Mouse (Mus musculus) heart, embryonic 12.5 days (tissue): ENCODE results near the gene D6Ertd527e. TPM values are rescaled to one million over a fixed set of nuclear protein-coding genes. Genes with fewer than 3 reads are reported as not detected.
"Not testable (repeated sequence)": the region's sequence is repeated elsewhere in the genome, so short reads cannot be mapped to it uniquely, and the experiment has no call there.

ENCODE experiments used
- ATAC-seq: fragments of 200-750 bp; cut with Nextera tagmentation; 2 replicates; pipeline ENCODE4 v1.8.0; 2017; ENCODE audit warnings: moderate TSS enrichment, moderate library complexity; ENCODE audit not compliant: insufficient number of reproducible peaks, low FRiP score
- H3K27ac ChIP-seq: fragments of 300-500 bp; sonication (generic); 2 replicates; pipeline ENCODE4 v1.5.1; 2016; ENCODE audit warnings: mild to moderate bottlenecking, moderate library complexity; ENCODE audit not compliant: poor library complexity, severe bottlenecking
- H3K27me3 ChIP-seq: fragments of 300-500 bp; sonication (generic); replicated peaks from 2 replicates; pipeline ENCODE4 v1.6.1; 2016; ENCODE audit warnings: mild to moderate bottlenecking, moderate library complexity
- H3K36me3 ChIP-seq: fragments of 300-500 bp; sonication (generic); 2 replicates; pipeline ENCODE4 v1.6.1; 2016; ENCODE audit warnings: mild to moderate bottlenecking, moderate library complexity
- H3K4me1 ChIP-seq: fragments of 300-500 bp; sonication (generic); replicated peaks from 2 replicates; pipeline ENCODE4 v1.6.1; 2016; ENCODE audit warnings: mild to moderate bottlenecking
- H3K4me2 ChIP-seq: fragments of 300-500 bp; sonication (generic); 2 replicates; pipeline ENCODE4 v1.6.1; 2016; ENCODE audit warnings: mild to moderate bottlenecking, moderate library complexity
- H3K4me3 ChIP-seq: fragments of 300-500 bp; sonication (generic); 2 replicates; pipeline ENCODE4 v1.5.1; 2016; ENCODE audit warnings: mild to moderate bottlenecking
- H3K9ac ChIP-seq: fragments of 300-500 bp; sonication (generic); 2 replicates; pipeline ENCODE4 v1.6.1; 2016; ENCODE audit warnings: mild to moderate bottlenecking, moderate library complexity
- H3K9me3 ChIP-seq: fragments of 300-500 bp; sonication (generic); replicated peaks from 2 replicates; pipeline ENCODE4 v1.6.1; 2016; ENCODE audit warnings: mild to moderate bottlenecking, moderate library complexity
- WGBS: fragments of 180-500 bp; shearing (Covaris S2); methylation state at CpG from one replicate; pipeline ENCODE4 v1.1.7; 2016; 5-methylcytosine and 5-hydroxymethylcytosine counted together
- polyA plus RNA-seq: library from polyadenylated mRNA; unstranded; fragments of >200 nt; fragmentation: Nextera tagmentation; extraction: Ambion mirVana; gene quantifications from 2 replicates; pipeline ENCODE4 v1.2.1, GENCODE M21; 2016

D6Ertd527e gene
- polyA plus RNA-seq, 1 experiment from 2014 or later, result 0.10 TPM

DNA sequence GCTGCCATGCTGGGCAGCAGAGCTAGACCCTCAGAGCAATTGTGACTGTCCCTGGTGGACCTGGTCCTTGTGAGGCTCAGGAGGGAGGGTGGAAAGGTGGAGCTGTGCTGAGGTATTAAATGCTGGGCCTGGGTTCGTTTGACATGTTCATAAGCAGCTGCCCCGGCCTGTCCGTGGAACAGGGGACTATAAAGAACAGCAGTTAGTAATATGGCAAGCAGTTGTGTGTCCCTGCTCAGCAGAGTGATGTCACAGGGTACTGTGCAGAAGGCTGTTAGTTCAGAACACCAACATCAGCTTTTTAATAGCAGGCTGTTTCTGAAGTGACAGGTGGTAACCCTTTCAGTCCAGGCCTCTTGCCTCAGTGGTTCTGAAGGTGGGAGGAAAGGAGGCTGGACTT lies 13.7 kb upstream of the D6Ertd527e start:
- H3K36me3 ChIP-seq, result peaks cover 49% of the 10 kb centered on the region
- WGBS, result 87% methylated on average over 3 of the region's 3 CpGs
- no peak overlapping the region for H3K4me3 ChIP-seq
- no peak overlapping the region for H3K4me2 ChIP-seq
- no peak overlapping the region for H3K27ac ChIP-seq
- no peak overlapping the region for H3K9ac ChIP-seq
- H3K4me1 ChIP-seq, result no peaks in the 10 kb centered on the region; the same call in 1 of the 2 replicates
- no peak for ATAC-seq
- H3K27me3 ChIP-seq, result no peaks in the 10 kb centered on the region
- no peaks in the 10 kb centered on the region for H3K9me3 ChIP-seq

DNA sequence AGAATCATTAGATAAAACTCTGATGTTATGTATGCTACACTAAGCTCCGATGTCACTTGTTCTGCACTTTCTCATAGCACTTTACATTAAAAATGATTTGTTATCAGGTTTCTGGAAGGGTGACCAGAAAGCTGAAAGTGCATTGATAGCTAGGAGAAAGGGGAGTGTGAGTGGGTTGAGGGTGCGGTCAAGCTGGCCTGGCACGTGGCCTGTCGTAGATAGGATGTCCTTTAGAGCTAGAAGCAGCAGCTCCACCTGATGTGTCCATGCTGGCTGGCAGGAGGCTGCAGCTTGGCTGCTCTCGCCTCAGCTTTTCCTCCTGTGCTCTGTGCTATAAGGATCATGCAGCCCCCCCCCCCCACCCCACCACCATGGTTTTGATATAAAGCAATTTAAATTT lies 12.1 kb upstream of the D6Ertd527e start:
- Histone ChIP-seq H3K4me2 (no peak overlapping the region), H3K27me3 (no peaks in the 10 kb centered on the region), H3K27ac (no peak overlapping the region), H3K9me3 (no peaks in the 10 kb centered on the region), H3K36me3 (peaks cover 36% of the 10 kb centered on the region), H3K4me3 (no peak overlapping the region), H3K9ac (no peak overlapping the region), H3K4me1 (no peaks in the 10 kb centered on the region; the same call in 1 of the 2 replicates)
- 57% methylated on average over 5 of the region's 5 CpGs for WGBS
- ATAC-seq, result no peak

DNA sequence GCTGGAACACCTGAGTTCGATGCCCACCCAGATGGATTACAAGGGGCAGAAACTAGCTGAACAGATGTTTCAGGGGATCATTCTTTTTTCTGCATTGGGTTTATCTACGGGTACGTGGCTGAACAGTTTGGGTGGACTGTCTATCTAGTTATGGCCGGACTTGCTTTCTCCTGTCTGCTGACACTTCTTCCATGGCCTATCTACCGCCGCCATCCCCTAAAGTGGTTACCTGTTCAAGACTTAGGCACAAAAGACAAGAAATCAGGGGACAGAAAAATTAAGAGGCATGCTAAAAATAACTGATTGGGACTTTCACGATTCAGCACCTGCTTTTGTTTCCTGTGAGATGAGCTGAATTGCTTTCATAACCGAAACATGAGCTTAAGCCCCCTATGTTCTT lies 10.9 kb upstream of the D6Ertd527e start:
- H3K4me3 ChIP-seq, ATAC-seq, H3K9ac ChIP-seq, H3K9me3 ChIP-seq, H3K27me3 ChIP-seq, H3K27ac ChIP-seq, H3K4me1 ChIP-seq, H3K4me2 ChIP-seq: not testable (repeated sequence)
- WGBS, result 85% methylated on average over 8 of the region's 8 CpGs
- peaks cover 27% of the 10 kb centered on the region for H3K36me3 ChIP-seq

DNA sequence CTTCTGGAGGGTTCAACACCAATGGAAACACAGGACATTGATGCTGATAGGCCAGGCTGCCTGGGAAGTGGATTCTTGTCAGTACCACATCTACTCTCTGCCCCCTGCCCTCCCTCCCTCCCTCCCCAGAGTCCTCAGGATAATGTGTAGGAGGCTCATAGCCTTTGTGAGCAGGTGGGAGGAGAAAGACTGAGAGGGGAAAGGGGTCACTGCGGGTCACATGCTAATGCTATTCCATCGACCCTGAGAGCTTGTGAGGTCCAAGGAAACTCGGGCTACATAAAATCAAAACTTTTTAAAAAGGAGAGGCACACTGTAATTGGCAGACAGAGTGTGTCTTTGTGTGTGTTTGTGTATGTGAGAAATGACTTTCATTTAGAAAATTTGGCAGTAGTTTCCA lies 5.3 kb upstream of the D6Ertd527e start:
- 36% methylated on average over 3 of the region's 3 CpGs for WGBS
- Histone ChIP-seq H3K9ac (no peak overlapping the region), H3K4me2 (no peak overlapping the region), H3K4me1 (peaks cover 37% of the 10 kb centered on the region), H3K4me3 (no peak overlapping the region), H3K36me3 (no peaks in the 10 kb centered on the region), H3K27ac (no peak overlapping the region), H3K9me3 (no peaks in the 10 kb centered on the region), H3K27me3 (no peaks in the 10 kb centered on the region; the same call in 1 of the 2 replicates)
- ATAC-seq, result no peak

DNA sequence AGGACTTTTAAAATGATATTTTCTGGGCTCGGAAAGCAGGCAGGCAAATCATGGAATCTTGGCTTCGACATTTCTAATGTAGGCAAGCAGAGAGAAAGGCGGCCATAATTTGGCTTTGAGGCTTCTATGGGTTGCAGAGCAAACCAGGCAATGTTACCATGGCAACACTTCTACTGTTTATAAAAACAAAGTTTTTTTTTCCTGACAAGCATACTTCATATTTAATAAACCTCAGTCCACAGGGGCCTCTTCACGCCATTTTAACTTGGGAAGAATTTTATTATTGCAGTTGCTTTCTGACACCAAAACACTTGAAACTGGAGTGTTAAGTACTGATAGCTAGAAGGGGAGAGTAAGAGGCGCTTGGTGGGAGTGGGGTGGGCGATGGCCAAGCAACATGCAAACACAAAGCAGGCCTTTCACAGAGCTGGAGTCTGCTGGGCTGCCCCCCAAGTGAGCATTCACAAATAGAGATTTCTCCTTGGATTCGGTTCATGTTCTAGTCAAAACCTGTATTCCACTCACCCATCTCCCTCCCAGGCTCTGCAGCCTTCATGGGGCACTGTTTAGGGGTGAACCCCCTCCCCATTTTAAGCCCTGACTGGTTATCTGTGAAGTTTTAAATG lies 4.8 kb upstream of the D6Ertd527e start:
- no peaks in the 10 kb centered on the region for H3K9me3 ChIP-seq
- no peak overlapping the region for H3K27ac ChIP-seq
- no peaks in the 10 kb centered on the region for H3K36me3 ChIP-seq
- no peak for ATAC-seq
- no peak overlapping the region for H3K9ac ChIP-seq
- H3K4me1 ChIP-seq, result peaks cover 37% of the 10 kb centered on the region
- WGBS, result 47% methylated on average over 7 of the region's 7 CpGs
- H3K4me3 ChIP-seq, result no peak overlapping the region
- H3K4me2 ChIP-seq, result no peak overlapping the region
- no peaks in the 10 kb centered on the region; the same call in 1 of the 2 replicates for H3K27me3 ChIP-seq

DNA sequence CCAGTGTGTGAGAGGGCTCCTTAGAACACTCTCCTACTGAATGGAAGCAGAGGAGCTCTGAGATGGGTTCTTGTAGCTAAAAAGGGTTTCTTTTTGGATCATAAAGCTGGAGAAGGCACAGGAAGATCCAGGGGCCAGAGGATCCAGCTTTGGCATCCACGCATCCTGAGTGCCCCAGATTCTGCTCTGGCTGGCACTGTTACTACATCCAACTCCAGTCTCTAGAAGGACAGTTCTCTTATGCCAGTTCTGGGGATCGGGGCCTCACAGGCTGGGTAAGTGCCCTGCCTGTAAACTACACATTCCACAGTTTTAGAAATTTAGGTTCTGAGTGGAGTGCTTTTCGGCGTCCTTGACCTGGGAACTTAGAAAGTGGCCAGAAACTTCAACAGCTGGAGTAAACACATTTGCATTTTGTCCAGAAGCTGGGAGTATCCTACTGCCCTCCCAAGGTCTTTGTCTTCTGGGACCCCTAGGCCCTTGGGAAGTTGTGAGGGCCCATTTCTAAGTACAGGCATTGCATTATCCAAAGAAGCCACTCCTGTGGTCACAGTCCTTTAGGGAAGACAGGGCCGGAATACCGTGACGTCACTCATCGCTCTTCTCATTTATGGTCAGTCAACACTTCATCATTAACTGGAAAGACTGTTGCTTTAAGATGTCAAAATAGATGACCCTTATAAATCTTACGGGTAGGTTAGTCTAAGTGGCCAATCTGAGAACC lies 4.1 kb upstream of the D6Ertd527e start:
- H3K27me3 ChIP-seq, result no peaks in the 10 kb centered on the region; the same call in 1 of the 2 replicates
- no peak for ATAC-seq
- H3K9me3 ChIP-seq, result no peaks in the 10 kb centered on the region
- peaks cover 37% of the 10 kb centered on the region for H3K4me1 ChIP-seq
- H3K4me3 ChIP-seq, result no peak overlapping the region
- H3K4me2 ChIP-seq, result no peak overlapping the region
- H3K27ac ChIP-seq, result no peak overlapping the region
- H3K9ac ChIP-seq, result no peak overlapping the region
- 84% methylated on average over 9 of the region's 9 CpGs for WGBS
- H3K36me3 ChIP-seq, result no peaks in the 10 kb centered on the region

DNA sequence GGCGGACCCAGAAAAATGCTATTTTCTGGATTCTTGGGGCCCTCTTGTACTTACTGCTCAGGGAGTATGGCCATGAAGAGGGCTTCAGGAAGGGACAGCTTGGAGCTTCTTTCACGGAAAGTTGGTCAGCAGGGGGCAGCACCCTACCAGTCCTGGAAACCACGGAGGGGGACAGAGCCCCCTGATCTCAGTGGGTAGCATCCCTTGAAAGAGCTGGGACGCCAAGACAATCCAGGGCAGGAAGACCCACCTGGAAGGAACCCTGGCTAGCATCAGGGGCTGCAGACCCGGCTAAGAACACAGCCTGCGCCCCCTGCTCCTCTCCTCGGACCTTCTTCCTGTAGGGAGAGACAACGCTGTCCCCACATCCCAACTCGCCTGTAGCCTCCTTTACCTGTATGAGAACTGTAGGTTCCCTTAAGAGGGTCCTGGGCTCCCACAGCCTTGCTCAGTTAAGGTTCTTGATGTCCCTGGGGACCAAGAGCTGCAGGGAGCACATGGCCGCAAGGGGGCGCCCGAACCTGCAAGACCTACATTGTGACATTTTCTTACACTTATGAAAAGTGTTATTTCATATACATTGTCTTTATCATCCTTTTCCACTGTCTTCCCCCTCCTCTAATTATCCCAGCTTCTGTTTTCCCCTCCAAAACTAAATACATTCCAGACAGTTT lies 3.1 kb upstream of the D6Ertd527e start:
- H3K27ac ChIP-seq, result 0 out of 2 replicates have a peak overlapping the region, but pooled peaks have one; percentile 6
- 12% methylated on average over 12 of the region's 12 CpGs for WGBS
- peak; percentile 62 for ATAC-seq
- H3K36me3 ChIP-seq, result no peaks in the 10 kb centered on the region
- peaks cover 37% of the 10 kb centered on the region for H3K4me1 ChIP-seq
- no peaks in the 10 kb centered on the region for H3K9me3 ChIP-seq
- H3K9ac ChIP-seq, result peak overlapping the region; percentile 69; the same call in 1 of the 2 replicates
- H3K4me3 ChIP-seq, result peak overlapping the region; percentile 23
- H3K4me2 ChIP-seq, result peak overlapping the region; percentile 71
- H3K27me3 ChIP-seq, result no peaks in the 10 kb centered on the region; the same call in 1 of the 2 replicates

DNA sequence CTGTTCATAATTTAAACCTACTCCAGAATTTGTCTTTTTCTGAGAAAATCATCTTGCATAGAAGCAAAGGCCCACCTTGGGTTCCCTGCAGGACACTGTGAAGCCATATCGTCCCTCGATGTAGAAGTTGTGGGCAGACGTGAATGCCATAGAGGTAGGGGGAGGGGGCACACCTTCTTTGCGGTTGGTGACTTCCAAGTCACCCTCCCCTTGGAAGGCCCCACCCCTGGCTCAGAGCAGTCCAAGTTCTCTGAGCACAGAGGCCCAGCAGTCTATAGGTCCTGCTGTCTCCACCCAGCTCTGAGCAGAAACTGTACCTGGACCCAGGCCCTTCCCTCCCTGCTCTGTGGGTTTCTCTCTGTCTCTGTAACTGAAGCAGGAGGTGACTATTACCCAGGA lies 2.6 kb upstream of the D6Ertd527e start:
- Histone ChIP-seq H3K36me3 (no peaks in the 10 kb centered on the region), H3K27me3 (no peaks in the 10 kb centered on the region; the same call in 1 of the 2 replicates), H3K4me1 (peaks cover 37% of the 10 kb centered on the region), H3K9me3 (no peaks in the 10 kb centered on the region), H3K9ac (peak overlapping the region; percentile 23; the same call in 1 of the 2 replicates), H3K4me2 (no peak overlapping the region), H3K27ac (0 out of 2 replicates have a peak overlapping the region, but pooled peaks have one; percentile 2), H3K4me3 (no peak overlapping the region)
- WGBS, result 27% methylated on average over 4 of the region's 4 CpGs
- ATAC-seq, result no peak

DNA sequence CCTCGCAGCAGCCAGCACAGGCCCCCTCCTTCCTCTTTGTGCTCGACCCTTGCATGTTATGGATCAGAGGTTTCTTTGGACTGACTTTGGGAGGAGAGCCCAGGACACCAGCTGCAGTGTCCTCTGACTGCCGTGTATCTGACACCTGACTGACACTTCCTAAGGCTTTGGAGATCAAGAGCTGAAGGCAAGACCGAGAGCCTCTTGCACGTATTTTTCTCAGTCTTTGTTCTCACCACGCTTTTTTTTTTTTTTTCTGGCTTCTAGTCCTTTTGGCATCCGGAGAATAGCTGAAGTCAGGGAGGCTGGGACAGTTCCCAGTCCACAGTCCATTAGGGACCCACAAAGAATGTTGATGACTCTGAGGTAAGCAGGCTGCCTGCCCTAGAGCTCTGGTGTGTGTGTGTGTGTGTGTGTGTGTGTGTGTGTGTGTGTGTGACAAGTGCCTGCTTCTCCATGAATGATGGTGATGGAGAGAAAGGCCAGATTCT lies 2.1 kb upstream of the D6Ertd527e start:
- no peaks in the 10 kb centered on the region for H3K36me3 ChIP-seq
- H3K27ac ChIP-seq, result 0 out of 2 replicates have a peak overlapping the region, but pooled peaks have one; percentile 2
- peaks cover 37% of the 10 kb centered on the region for H3K4me1 ChIP-seq
- no peak overlapping the region for H3K4me2 ChIP-seq
- no peak overlapping the region for H3K4me3 ChIP-seq
- no peaks in the 10 kb centered on the region for H3K9me3 ChIP-seq
- no peak for ATAC-seq
- peak overlapping the region; percentile 23; the same call in 1 of the 2 replicates for H3K9ac ChIP-seq
- 28% methylated on average over 7 of the region's 7 CpGs for WGBS
- no peaks in the 10 kb centered on the region; the same call in 1 of the 2 replicates for H3K27me3 ChIP-seq

DNA sequence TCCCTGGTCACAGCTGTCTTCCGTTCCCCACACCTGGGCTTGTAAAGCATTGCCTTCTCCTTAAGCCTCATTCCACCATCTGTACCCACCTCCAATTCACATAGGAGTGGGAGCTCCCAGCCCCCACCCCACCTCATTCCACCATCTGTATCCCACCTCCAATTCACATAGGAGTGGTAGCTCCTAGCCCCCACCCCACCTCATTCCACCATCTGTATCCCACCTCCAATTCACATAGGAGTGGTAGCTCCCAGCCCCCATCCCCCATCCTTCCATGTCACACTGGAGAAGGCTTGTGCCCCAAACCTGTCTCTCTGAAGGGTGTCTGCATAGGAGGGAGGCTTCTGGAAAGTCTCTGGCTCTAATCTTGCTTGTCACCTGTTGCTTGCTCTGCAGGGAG lies 1.2 kb upstream of the D6Ertd527e start:
- H3K9me3 ChIP-seq, result no peaks in the 10 kb centered on the region
- H3K4me3 ChIP-seq, result no peak overlapping the region
- H3K4me2 ChIP-seq, result no peak overlapping the region
- peaks cover 37% of the 10 kb centered on the region for H3K4me1 ChIP-seq
- H3K27ac ChIP-seq, result no peak overlapping the region
- no peaks in the 10 kb centered on the region for H3K36me3 ChIP-seq
- WGBS, result 100% methylated on average over 1 of the region's 1 CpGs
- no peak overlapping the region for H3K9ac ChIP-seq
- ATAC-seq, result no peak
- no peaks in the 10 kb centered on the region; the same call in 1 of the 2 replicates for H3K27me3 ChIP-seq

DNA sequence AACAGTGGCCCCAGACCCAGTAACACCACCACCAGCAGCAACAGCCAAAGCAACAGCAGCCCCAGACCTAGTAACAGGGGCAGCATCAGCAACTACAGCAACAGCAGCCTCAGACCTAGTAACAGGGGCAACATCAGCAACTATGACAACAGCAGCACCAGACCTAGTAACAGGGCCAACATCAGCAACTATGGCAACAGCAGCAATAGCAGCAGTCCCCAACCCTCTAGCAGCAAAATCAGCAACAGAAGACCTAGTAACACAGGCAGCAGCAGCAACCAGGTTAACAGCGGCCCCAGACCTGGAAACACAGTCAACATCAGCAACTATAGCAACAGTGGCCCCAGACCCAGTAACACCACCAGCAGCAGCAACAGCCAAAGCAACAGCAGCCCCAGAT lies 6.9 kb downstream of the D6Ertd527e start:
- ATAC-seq, result no peak
- Histone ChIP-seq H3K27me3 (peaks cover 13% of the 10 kb centered on the region), H3K9me3 (no peaks in the 10 kb centered on the region), H3K9ac (no peak overlapping the region), H3K4me3 (no peak overlapping the region), H3K27ac (no peak overlapping the region), H3K4me1 (no peaks in the 10 kb centered on the region), H3K4me2 (no peak overlapping the region), H3K36me3 (no peaks in the 10 kb centered on the region)
- WGBS, result 84% methylated on average over 1 of the region's 1 CpGs
